Mouse (Mus musculus) cerebellum, adult 9-10 months (tissue): ENCODE results near the gene Rbfox3.

Experiments used
- DNase-seq: peaks from one replicate; pipeline ENCODE4 v3.0.0; 2022

Gene Rbfox3

DNA sequence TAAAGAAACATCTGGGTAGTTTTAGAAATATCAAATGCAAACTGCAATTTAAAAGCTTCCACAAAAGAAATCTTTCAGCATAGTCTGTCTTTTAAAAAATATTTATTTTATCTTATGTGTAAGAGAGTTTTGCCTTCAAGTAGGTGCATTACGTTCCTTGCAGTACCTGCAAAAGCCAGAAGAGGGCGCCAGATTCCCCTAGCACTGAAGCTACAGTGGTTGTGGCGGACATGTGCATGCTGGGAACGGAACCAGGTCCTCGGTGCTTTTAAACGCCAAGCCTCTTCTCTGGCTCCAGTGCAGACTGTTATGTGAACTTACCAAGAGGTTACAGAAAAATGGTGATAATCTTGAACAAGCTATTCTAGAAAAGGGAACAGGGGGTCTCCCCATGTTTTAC is 451.1 kb downstream of the Rbfox3 start:
- no peak for DNase-seq

DNA sequence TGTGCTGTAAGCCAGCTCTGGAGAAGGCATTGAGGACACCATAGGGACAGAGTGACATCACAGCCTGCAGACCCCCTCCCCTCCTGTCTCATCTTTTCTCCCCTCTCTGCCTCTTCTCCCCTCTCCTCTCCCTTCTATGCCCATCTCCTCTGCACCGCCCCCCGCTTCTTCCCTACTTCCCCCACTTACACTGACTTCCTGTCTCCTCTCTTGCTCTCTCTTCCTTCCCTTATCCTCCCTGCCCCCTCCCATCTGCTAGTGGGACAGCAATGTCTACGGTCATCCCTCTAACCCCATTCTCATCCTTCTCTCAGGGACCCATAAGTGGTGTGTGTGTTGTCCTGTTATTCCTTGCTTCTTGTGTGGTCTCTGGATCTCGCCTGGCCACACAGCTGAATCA is 451.9 kb downstream of the Rbfox3 start:
- no peak for DNase-seq

DNA sequence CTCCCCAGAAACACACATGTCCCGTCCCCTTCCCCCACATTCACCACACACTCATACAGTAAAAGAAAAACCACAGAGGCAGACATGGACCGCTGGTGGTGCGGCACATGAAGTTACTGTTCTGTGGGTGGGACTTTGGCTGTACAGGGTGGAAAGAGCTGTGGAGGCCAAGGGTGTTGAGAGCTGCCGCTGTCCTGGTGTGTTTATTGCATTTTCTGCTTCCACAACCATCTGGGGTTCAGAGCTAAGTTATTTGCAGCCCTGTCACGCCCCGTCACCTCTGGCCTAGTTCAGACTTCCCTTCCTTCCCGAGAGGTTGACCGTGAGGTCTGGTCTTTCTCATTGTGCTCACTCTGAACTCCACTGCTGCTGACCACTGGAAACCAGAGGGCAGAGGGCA is 452.3 kb downstream of the Rbfox3 start:
- no peak for DNase-seq

DNA sequence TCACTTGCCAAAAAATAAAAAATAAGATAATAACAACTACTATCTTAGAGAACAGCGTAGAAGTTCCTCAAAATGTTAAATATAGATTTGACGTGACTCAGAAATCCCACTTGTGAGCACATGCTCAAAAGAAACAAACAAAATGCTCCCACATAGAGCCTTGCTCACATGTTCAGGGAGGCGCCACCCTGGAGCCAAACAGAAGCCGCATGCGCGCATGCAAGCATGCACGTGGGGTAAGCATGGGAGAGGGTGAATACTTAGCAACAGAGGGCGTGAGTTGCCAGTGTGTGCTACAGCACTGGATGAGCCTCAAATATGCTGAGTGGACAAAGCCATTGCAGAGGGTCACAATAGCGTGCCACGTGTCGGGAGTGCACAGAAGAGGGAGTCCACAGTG is 454.5 kb downstream of the Rbfox3 start:
- no peak for DNase-seq

DNA sequence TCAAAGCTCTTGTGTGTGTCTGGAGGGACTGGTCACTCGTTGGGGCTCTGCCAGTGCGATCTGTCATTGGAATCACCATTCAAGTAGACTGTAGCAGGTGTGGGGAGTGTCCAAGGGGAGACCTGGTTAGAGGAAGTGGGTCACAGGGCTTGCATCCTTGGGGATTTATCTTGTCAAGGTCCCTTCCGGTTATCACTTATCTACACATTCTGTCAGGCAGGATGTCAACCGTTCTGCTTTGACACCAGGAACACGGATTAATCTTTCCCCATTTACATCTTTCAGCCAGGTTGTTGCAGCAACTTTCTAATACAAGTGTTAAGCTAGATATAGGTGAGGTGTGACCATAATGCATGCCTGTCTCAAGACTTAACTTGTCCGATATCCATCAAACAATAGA is 455.6 kb downstream of the Rbfox3 start:
- no peak for DNase-seq

DNA sequence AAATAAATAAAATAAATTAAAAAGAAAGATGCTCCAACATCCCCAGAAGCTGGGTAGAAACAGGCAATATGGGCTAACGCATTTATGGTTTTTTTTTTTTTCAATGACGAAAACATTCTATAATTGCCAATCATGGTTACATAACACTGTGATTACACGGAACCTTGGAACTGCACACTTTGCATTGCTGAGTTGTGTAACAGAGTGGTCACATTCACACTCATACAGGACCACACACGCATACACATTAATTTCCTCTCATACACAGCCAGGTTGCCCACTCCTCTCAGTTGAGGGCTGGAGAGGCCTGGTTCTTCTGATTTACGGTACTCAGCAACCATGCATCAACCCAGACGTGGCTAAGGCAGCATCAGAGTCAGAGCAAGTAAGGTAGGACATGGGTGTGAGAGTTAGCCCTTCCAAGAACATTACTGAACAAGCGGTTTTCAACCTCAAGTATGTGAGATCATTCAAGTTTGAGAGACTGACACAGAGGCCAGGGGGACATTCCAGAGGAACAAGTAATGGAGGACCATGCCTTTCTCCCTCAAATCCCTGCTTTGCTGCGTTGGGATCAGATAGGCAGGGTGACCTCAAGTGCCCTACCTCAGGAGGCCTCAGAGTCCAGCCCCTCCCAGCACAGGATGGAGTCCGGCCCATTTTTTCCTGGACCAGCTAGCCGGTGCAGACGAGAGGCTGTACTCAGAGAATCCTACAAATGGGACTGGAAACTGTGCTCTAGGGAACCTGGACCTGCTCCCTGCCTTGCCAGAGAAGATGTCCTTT is 457.3 kb downstream of the Rbfox3 start:
- DNase-seq, result no peak

DNA sequence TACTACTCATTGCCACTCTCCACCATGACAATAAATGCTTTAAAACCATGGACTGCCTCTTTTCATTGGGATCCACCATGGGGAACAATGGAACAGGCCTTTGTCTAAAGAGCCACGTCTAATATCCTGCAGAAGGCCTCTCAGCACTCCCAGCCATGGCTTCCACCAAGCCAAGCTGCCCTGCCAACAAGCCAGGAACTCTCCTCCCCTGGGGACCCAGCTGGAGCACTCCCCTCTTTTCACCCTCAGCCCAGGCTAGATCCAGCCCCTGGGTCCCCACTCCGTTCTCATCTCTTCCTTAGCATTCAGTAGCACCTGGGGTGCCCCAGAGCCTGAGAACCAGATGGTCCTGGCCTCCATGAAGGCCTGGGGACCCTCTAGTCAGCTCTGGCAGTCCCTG is 458.4 kb downstream of the Rbfox3 start:
- no peak for DNase-seq

DNA sequence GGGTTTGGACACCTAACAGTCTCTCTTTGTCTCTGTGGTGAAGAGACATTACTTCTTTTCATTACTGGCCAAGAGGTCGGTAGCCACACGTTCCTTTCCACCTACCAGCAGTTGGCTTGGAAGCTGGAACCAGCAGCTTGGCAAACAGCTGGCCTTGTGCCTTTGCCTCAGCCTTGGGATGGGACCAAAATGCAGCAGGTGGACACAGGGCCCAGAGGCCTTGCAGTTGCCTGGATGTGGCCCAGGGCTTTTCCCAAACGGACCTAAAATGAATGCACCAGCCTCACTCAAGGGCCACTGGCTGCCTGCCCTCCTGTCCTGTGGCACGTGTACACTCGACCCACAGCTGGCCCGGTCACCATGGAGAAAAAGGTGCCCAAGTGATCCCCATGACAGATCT is 460.2 kb downstream of the Rbfox3 start:
- no peak for DNase-seq

DNA sequence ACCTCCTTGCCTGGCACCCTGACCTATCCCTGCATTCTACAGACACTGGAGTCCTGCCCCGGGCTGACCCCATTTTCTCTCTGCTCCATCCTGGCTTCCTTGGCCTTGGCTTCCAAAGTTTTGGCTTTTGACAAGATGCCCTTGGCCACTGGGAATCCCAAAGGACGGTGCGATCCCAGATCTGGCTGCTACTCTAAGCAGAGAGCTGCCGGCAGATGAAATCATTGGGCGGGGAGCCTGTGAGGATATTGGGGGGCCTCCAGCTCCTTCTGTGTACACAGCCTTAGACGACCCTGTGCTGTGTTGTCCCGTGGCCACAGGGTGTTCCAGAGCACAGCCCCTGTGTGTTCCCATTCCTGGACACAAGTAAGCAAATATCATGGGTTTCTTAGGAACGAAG is 463.0 kb downstream of the Rbfox3 start:
- DNase-seq, result no peak

DNA sequence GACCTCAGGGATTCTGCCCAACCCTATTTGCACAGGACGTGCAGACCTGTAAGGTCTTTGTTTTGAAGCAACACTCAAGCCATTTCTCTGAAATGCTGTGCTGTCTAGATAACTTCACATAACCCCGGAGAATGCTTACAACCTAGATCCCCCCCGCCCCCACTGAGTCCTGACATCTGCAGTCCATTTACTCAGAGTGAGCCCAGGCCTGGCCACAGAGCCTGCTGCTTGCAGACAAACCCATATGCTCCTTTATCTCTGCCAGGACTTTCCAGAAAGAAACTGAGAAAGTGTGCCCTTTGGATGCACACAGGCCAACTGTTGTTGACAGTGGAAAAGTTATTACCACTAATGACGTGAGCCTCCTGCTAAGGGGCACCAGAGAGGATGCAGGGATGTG is 464.1 kb downstream of the Rbfox3 start:
- DNase-seq, result no peak

DNA sequence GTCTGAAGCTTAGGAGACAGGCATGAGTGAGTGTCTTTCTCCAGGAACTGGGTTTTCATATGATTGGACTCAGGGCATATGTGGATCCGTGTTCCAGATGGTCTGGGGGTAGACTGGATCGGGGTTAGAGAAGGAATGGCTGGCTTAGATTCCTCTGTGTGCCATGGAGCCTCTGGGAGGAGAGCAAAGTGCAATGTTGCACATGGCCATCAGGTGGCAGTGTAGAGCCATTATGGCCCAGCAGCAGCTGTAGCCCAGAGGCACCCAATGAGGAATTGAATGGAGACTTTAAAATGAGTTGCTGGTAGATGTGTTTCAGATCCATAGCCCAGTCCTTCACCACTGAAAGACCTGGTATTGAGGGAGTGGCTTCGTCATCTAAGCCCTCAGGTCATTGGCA is 465.6 kb downstream of the Rbfox3 start:
- DNase-seq, result peak; percentile 67

DNA sequence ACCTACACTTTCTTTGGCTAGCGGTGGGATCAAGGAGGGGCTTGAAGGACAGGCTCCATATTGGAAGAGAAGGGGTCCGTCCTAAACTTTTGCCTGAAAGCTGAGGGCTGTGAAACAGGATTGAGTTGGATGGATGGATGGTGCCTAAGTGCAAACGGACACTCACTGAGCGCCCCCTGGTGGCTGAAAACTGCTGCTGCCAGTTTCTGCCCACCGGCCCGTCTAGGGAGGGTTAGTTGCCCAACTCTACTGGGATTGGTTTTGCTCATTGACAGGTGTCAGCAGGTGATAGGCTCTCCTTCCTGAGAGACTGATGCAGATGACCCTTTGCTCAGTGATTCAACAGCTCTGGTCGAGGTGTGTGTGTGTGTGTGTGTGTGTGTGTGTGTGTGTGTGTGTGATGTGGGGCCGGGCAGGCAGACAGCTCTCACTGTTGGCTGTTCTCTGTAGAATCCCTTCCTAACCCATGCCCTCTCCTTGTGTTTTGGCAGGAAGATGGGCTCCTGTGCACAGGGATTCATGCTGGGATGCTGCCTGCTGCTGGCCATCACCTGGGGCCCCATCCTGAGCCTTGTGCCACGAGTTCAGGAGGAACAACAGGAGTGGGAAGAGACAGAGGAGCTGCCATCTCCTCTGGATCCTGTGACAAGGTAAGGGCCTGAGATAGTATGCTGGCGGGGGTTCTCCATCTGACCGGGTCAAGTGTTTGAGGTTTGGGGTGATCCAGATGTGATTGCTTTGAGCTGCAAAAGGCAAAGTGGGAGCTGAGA is 468.0 kb downstream of the Rbfox3 start:
- DNase-seq, result peak; percentile 59

DNA sequence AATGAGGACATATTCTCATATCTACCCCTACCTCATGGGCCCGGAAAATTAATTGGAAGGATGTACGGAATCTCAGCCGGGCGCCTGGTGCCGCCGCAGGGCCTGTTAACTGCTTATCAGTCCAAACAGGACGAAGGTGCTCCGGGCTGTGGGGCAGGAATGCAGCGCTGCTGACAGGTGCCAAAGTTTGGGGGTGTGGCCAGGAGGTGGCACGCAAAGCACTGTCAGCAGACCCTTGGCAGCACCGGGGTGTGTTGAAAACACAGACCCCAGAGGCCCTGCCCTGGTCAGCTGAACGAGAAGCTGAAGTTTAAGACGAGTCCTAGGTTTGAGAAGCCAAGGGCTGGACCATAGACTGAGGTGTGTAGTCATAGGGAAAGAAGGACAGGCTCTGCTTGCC is 468.7 kb downstream of the Rbfox3 start:
- no peak for DNase-seq
